Mouse (Mus musculus) hindbrain, embryonic 12.5 days (tissue): ENCODE measurements around the gene Uchl4. TPM values are rescaled to one million over a fixed set of nuclear protein-coding genes. Genes with fewer than 3 reads are reported as not detected.
"Not testable (repeated sequence)": the region's sequence is repeated elsewhere in the genome, so short reads cannot be mapped to it uniquely, and the experiment has no call there.

ENCODE experiments used
- ATAC-seq: fragments of 200-750 bp; cut with Nextera tagmentation; 2 replicates; pipeline ENCODE4 v1.8.0; 2017; ENCODE audit warnings: moderate TSS enrichment; ENCODE audit not compliant: low FRiP score
- H3K27ac ChIP-seq: fragments of 300-500 bp; sonication (generic); 2 replicates; pipeline ENCODE4 v1.5.1; 2016; ENCODE audit warnings: mild to moderate bottlenecking
- H3K27me3 ChIP-seq: fragments of 300-500 bp; sonication (generic); 2 replicates; pipeline ENCODE4 v1.6.1; 2016; ENCODE audit warnings: mild to moderate bottlenecking
- H3K36me3 ChIP-seq: fragments of 300-500 bp; sonication (generic); 2 replicates; pipeline ENCODE4 v1.6.1; 2016; ENCODE audit warnings: mild to moderate bottlenecking
- H3K4me1 ChIP-seq: fragments of 300-500 bp; sonication (generic); 2 replicates; pipeline ENCODE4 v1.6.1; 2016
- H3K4me2 ChIP-seq: fragments of 300-500 bp; sonication (generic); replicated peaks from 2 replicates; pipeline ENCODE4 v1.6.1; 2016; ENCODE audit warnings: mild to moderate bottlenecking
- H3K4me3 ChIP-seq: fragments of 300-500 bp; sonication (generic); 2 replicates; pipeline ENCODE4 v1.5.1; 2016; ENCODE audit warnings: mild to moderate bottlenecking
- H3K9ac ChIP-seq: fragments of 300-500 bp; sonication (generic); 2 replicates; pipeline ENCODE4 v1.6.1; 2016; ENCODE audit warnings: mild to moderate bottlenecking, moderate library complexity
- H3K9me3 ChIP-seq: fragments of 300-500 bp; sonication (generic); replicated peaks from 2 replicates; pipeline ENCODE4 v1.6.1; 2016; ENCODE audit warnings: mild to moderate bottlenecking
- WGBS: fragments of 180-500 bp; shearing (Covaris S2); methylation state at CpG from one replicate; pipeline ENCODE4 v1.1.7; 2016; 5-methylcytosine and 5-hydroxymethylcytosine counted together
- polyA plus RNA-seq: library from polyadenylated mRNA; unstranded; fragments of >200 nt; fragmentation: Nextera tagmentation; extraction: Ambion mirVana; gene quantifications from 2 replicates; pipeline ENCODE4 v1.2.1, GENCODE M21; 2016

The Uchl4 gene
- polyA plus RNA-seq, 1 experiment from 2014 or later: 4.0 TPM

GRCm38 (mm10) chr9:64261023-64261422, 26.0 kb downstream of the Uchl4 start:
- ATAC-seq: no peak
- H3K4me2 ChIP-seq: no peak overlapping the region
- WGBS: 87% methylated on average over 4 of the region's 4 CpGs

GRCm38 (mm10) chr9:64264813-64265212, 29.8 kb downstream of the Uchl4 start:
- Histone ChIP-seq H3K9me3 (no peaks in the 10 kb centered on the region), H3K4me1 (no peaks in the 10 kb centered on the region), H3K4me2 (no peak overlapping the region), H3K36me3 (no peaks in the 10 kb centered on the region), H3K4me3 (no peak overlapping the region), H3K27ac (no peak overlapping the region), H3K27me3 (no peaks in the 10 kb centered on the region), H3K9ac (no peak overlapping the region)
- no peak for ATAC-seq
- WGBS: 40% methylated on average over 1 of the region's 1 CpGs

More at GRCm38 (mm10) chr9:64261023-64261422, 26.0 kb downstream of the Uchl4 start:
- no peak overlapping the region for H3K27ac ChIP-seq
- H3K36me3 ChIP-seq: no peaks in the 10 kb centered on the region
- H3K4me3 ChIP-seq: no peak overlapping the region
- H3K4me1 ChIP-seq: no peaks in the 10 kb centered on the region
- no peaks in the 10 kb centered on the region for H3K27me3 ChIP-seq
- H3K9ac ChIP-seq: no peak overlapping the region
- no peaks in the 10 kb centered on the region for H3K9me3 ChIP-seq

GRCm38 (mm10) chr9:64267231-64267630, 32.2 kb downstream of the Uchl4 start:
- WGBS: 97% methylated on average over 1 of the region's 1 CpGs
- Histone ChIP-seq H3K4me3 (no peak overlapping the region), H3K27ac (no peak overlapping the region), H3K9ac (no peak overlapping the region), H3K4me2 (no peak overlapping the region), H3K36me3 (no peaks in the 10 kb centered on the region), H3K27me3 (no peaks in the 10 kb centered on the region), H3K9me3 (no peaks in the 10 kb centered on the region), H3K4me1 (no peaks in the 10 kb centered on the region)
- no peak for ATAC-seq

GRCm38 (mm10) chr9:64268196-64268595, 33.2 kb downstream of the Uchl4 start:
- Histone ChIP-seq H3K4me2 (no peak overlapping the region), H3K36me3 (no peaks in the 10 kb centered on the region), H3K9ac (no peak overlapping the region), H3K27me3 (no peaks in the 10 kb centered on the region), H3K4me3 (no peak overlapping the region), H3K4me1 (no peaks in the 10 kb centered on the region), H3K9me3 (no peaks in the 10 kb centered on the region), H3K27ac (no peak overlapping the region)
- 82% methylated on average over 10 of the region's 10 CpGs for WGBS
- no peak for ATAC-seq

- not testable (repeated sequence) for H3K4me3 ChIP-seq, H3K27ac ChIP-seq, H3K4me1 ChIP-seq, H3K9ac ChIP-seq, ATAC-seq, H3K36me3 ChIP-seq, H3K9me3 ChIP-seq, H3K4me2 ChIP-seq, H3K27me3 ChIP-seq
- WGBS: 92% methylated on average over 8 of the region's 8 CpGs
Observed at GRCm38 (mm10) chr9:64268836-64269235, 33.8 kb downstream of the Uchl4 start.

- H3K4me3 ChIP-seq: no peak overlapping the region
- no peaks in the 10 kb centered on the region for H3K27me3 ChIP-seq
- no peak overlapping the region for H3K9ac ChIP-seq
- 66% methylated on average over 3 of the region's 3 CpGs for whole genome bisulfite sequencing
- H3K27ac ChIP-seq: no peak overlapping the region
- H3K4me1 ChIP-seq: no peaks in the 10 kb centered on the region
- H3K9me3 ChIP-seq: no peaks in the 10 kb centered on the region
- H3K4me2 ChIP-seq: no peak overlapping the region
- no peaks in the 10 kb centered on the region for H3K36me3 ChIP-seq
- no peak for ATAC-seq
Observed at GRCm38 (mm10) chr9:64271249-64271648, 36.2 kb downstream of the Uchl4 start.

GRCm38 (mm10) chr9:64272611-64273010, 37.6 kb downstream of the Uchl4 start:
- Histone ChIP-seq H3K4me1 (no peaks in the 10 kb centered on the region), H3K9ac (no peak overlapping the region), H3K9me3 (no peaks in the 10 kb centered on the region), H3K4me3 (no peak overlapping the region), H3K27me3 (no peaks in the 10 kb centered on the region), H3K27ac (no peak overlapping the region), H3K4me2 (no peak overlapping the region), H3K36me3 (no peaks in the 10 kb centered on the region)
- no peak for ATAC-seq
- WGBS: 50% methylated on average over 7 of the region's 7 CpGs

GRCm38 (mm10) chr9:64273757-64274156, 38.8 kb downstream of the Uchl4 start:
- no peak for ATAC-seq
- H3K9me3 ChIP-seq: no peaks in the 10 kb centered on the region

GRCm38 (mm10) chr9:64274291-64274690, 39.3 kb downstream of the Uchl4 start:
- WGBS: 81% methylated on average over 4 of the region's 4 CpGs
- Histone ChIP-seq H3K4me1 (no peaks in the 10 kb centered on the region), H3K4me3 (no peak overlapping the region), H3K9me3 (no peaks in the 10 kb centered on the region), H3K36me3 (no peaks in the 10 kb centered on the region), H3K9ac (no peak overlapping the region), H3K4me2 (no peak overlapping the region), H3K27ac (no peak overlapping the region), H3K27me3 (no peaks in the 10 kb centered on the region)
- no peak for ATAC-seq

More at GRCm38 (mm10) chr9:64273757-64274156, 38.8 kb downstream of the Uchl4 start:
- Histone ChIP-seq H3K36me3 (no peaks in the 10 kb centered on the region), H3K27ac (no peak overlapping the region), H3K9ac (no peak overlapping the region), H3K4me3 (no peak overlapping the region), H3K4me2 (no peak overlapping the region), H3K4me1 (no peaks in the 10 kb centered on the region), H3K27me3 (no peaks in the 10 kb centered on the region)
- 60% methylated on average over 4 of the region's 4 CpGs for WGBS

GRCm38 (mm10) chr9:64274919-64275318, 39.9 kb downstream of the Uchl4 start:
- 75% methylated on average over 1 of the region's 1 CpGs for WGBS
- Histone ChIP-seq H3K36me3 (no peaks in the 10 kb centered on the region), H3K4me2 (no peak overlapping the region), H3K27me3 (no peaks in the 10 kb centered on the region), H3K27ac (no peak overlapping the region), H3K4me3 (no peak overlapping the region), H3K9me3 (no peaks in the 10 kb centered on the region), H3K9ac (no peak overlapping the region), H3K4me1 (no peaks in the 10 kb centered on the region)
- no peak for ATAC-seq

- H3K4me1 ChIP-seq: peaks cover 8% of the 10 kb centered on the region
- ATAC-seq: no peak
- no peak overlapping the region for H3K4me2 ChIP-seq
- no peaks in the 10 kb centered on the region for H3K27me3 ChIP-seq
- no peaks in the 10 kb centered on the region for H3K36me3 ChIP-seq
- no peak overlapping the region for H3K27ac ChIP-seq
- no peak overlapping the region for H3K9ac ChIP-seq
- no peaks in the 10 kb centered on the region for H3K9me3 ChIP-seq
- H3K4me3 ChIP-seq: no peak overlapping the region
- whole genome bisulfite sequencing: 65% methylated on average over 8 of the region's 8 CpGs
Observed at GRCm38 (mm10) chr9:64277706-64278105, 42.7 kb downstream of the Uchl4 start.

- Histone ChIP-seq H3K9me3 (no peaks in the 10 kb centered on the region), H3K27ac (no peak overlapping the region), H3K4me3 (no peak overlapping the region), H3K27me3 (no peaks in the 10 kb centered on the region), H3K4me2 (no peak overlapping the region), H3K9ac (no peak overlapping the region), H3K36me3 (no peaks in the 10 kb centered on the region), H3K4me1 (peaks cover 9% of the 10 kb centered on the region)
- whole genome bisulfite sequencing: 96% methylated on average over 6 of the region's 6 CpGs
- ATAC-seq: no peak
Observed at GRCm38 (mm10) chr9:64278665-64279310, 43.8 kb downstream of the Uchl4 start.

- H3K4me2 ChIP-seq: peak within 1 kb of the TSS; percentile 70
- H3K27me3 ChIP-seq: no peaks in the 10 kb centered on the region
- peak; percentile 93 for ATAC-seq
- no peaks in the 10 kb centered on the region for H3K9me3 ChIP-seq
- no peaks in the 10 kb centered on the region for H3K36me3 ChIP-seq
- H3K27ac ChIP-seq: peak within 1 kb of the TSS; percentile 87
- WGBS: 3% methylated on average over 46 of the region's 46 CpGs
- H3K4me1 ChIP-seq: peaks cover 9% of the 10 kb centered on the region
- peak within 1 kb of the TSS; percentile 91 for H3K9ac ChIP-seq
- peak within 1 kb of the TSS; percentile 67 for H3K4me3 ChIP-seq
Observed at GRCm38 (mm10) chr9:64281105-64281780, 46.2 kb downstream of the Uchl4 start, which contains the start of gene Tipin. Gene Tipin (plus strand): TSS chr9:64281581.
